Mouse (Mus musculus) CH12.LX (cell line): ENCODE measurements at regions not wholly inside any gene's neighbourhood (a gene's known extent, or its start where the extent isn't known, plus 50 kb on each side); places are given as distances from the start of the nearest gene placed in this dataset.

Source experiments
- DNase-seq: peaks from one replicate; pipeline ENCODE4 v3.0.0-alpha.2; 2013; ENCODE audit errors: extremely low read depth
- H3K27ac ChIP-seq: 2 replicates; pipeline ENCODE4 v1.5.1; 2012; ENCODE audit warnings: low read depth, mild to moderate bottlenecking, control low read depth, moderate library complexity; ENCODE audit not compliant: insufficient read depth
- H3K27me3 ChIP-seq: replicated peaks from 2 replicates; pipeline ENCODE3; 2012; ENCODE audit warnings: inconsistent platforms
- H3K36me3 ChIP-seq, 2 experiments: replicated peaks in 1 of 2; 2 replicates each; pipeline versions ENCODE3 to v1.6.1; 2012; ENCODE audit warnings: inconsistent platforms in 1 of 2, low read length in 1 of 2, mild to moderate bottlenecking in 1 of 2, mixed read lengths in 1 of 2, moderate library complexity in 1 of 2; ENCODE audit not compliant: control insufficient read depth in 1 of 2, insufficient read depth in 1 of 2
- H3K4me1 ChIP-seq, 2 experiments: 2 replicates each; pipeline ENCODE4 v1.6.1; 2012; ENCODE audit warnings: inconsistent platforms in 1 of 2, moderate library complexity in 1 of 2; ENCODE audit not compliant: insufficient read depth in 2 of 2, control insufficient read depth in 1 of 2
- H3K4me2 ChIP-seq: 2 replicates; pipeline ENCODE4 v1.6.1; 2012; ENCODE audit warnings: low read depth, mild to moderate bottlenecking, control low read depth; ENCODE audit not compliant: poor library complexity, insufficient read depth, severe bottlenecking
- H3K4me3 ChIP-seq, 3 experiments: fragments of 150-350 bp in 1 of 3; sonication (generic) in 1 of 3; replicated peaks in 1 of 3; 2 replicates each; pipeline versions ENCODE3 to v1.5.1; 2011 to 2012; ENCODE audit warnings: low read depth in 2 of 3, low read length in 2 of 3, mild to moderate bottlenecking in 2 of 3, moderate library complexity in 2 of 3, control low read depth in 1 of 3, improper control_type of control experiment in 1 of 3, inconsistent platforms in 1 of 3, mixed read lengths in 1 of 3; ENCODE audit not compliant: poor library complexity in 1 of 3
- H3K79me2 ChIP-seq: replicated peaks from 2 replicates; pipeline ENCODE4 v1.6.1; 2012; ENCODE audit warnings: mild to moderate bottlenecking, moderate library complexity; ENCODE audit not compliant: control insufficient read depth, poor library complexity, insufficient read depth, severe bottlenecking; ENCODE audit errors: extremely low read depth
- H3K9ac ChIP-seq: 2 replicates; pipeline ENCODE4 v1.6.1; 2012; ENCODE audit warnings: low read depth, mild to moderate bottlenecking, control low read depth, moderate library complexity; ENCODE audit not compliant: insufficient read depth
- H3K9me3 ChIP-seq: replicated peaks from 2 replicates; pipeline ENCODE3; 2012; ENCODE audit warnings: low read length, inconsistent platforms, mixed read lengths
- CTCF ChIP-seq, 2 experiments: IDR thresholded peaks in 1 of 2; conservative IDR thresholded peaks in 1 of 2; 2 replicates each; pipeline ENCODE4 v1.5.1; 2011 to 2012; ENCODE audit warnings: low read depth in 2 of 2, low read length in 2 of 2, improper control_type of control experiment in 1 of 2, inconsistent platforms in 1 of 2, mild to moderate bottlenecking in 1 of 2, moderate library complexity in 1 of 2
- EP300 ChIP-seq: IDR thresholded peaks from 2 replicates; pipeline ENCODE4 v1.6.1; 2011; ENCODE audit warnings: low read length, improper control_type of control experiment
- HCFC1 ChIP-seq: IDR thresholded peaks from 2 replicates; pipeline ENCODE4 v1.6.1; 2012; ENCODE audit warnings: low read depth, mild to moderate bottlenecking, inconsistent platforms, low read length, improper control_type of control experiment
- JUN ChIP-seq: IDR thresholded peaks from 2 replicates; pipeline ENCODE4 v1.6.1; 2011; ENCODE audit warnings: low read depth, mild to moderate bottlenecking, low read length, improper control_type of control experiment, moderate library complexity; ENCODE audit not compliant: insufficient read depth
- JUND ChIP-seq: conservative IDR thresholded peaks from 2 replicates; pipeline ENCODE4 v1.6.1; 2011; ENCODE audit warnings: low read depth, low read length, improper control_type of control experiment
- MAZ ChIP-seq: IDR thresholded peaks from 2 replicates; pipeline ENCODE4 v1.6.1; 2012; ENCODE audit warnings: low read depth, mild to moderate bottlenecking, inconsistent platforms, low read length, improper control_type of control experiment, moderate library complexity
- MXI1 ChIP-seq: IDR thresholded peaks from 2 replicates; pipeline ENCODE4 v1.6.1; 2011; ENCODE audit warnings: mild to moderate bottlenecking, low read depth, low read length, improper control_type of control experiment
- MYC ChIP-seq: IDR thresholded peaks from 2 replicates; pipeline ENCODE4 v1.6.1; 2011; ENCODE audit warnings: low read depth, mild to moderate bottlenecking, improper control_type of control experiment, low read length
- POLR2AphosphoS2 ChIP-seq: IDR thresholded peaks from 2 replicates; pipeline ENCODE4 v1.6.1; 2011; ENCODE audit warnings: low read depth, low read length, improper control_type of control experiment
- RCOR1 ChIP-seq: conservative IDR thresholded peaks from 2 replicates; pipeline ENCODE4 v1.6.1; 2012; ENCODE audit warnings: low read depth, mild to moderate bottlenecking, inconsistent platforms, low read length, improper control_type of control experiment
- SMC3 ChIP-seq: IDR thresholded peaks from 2 replicates; pipeline ENCODE4 v1.6.1; 2011; ENCODE audit warnings: low read depth, low read length, improper control_type of control experiment
- TBP ChIP-seq: conservative IDR thresholded peaks from 2 replicates; pipeline ENCODE4 v1.6.1; 2011; ENCODE audit warnings: low read depth, low read length, improper control_type of control experiment
- TCF12 ChIP-seq: IDR thresholded peaks from 2 replicates; pipeline ENCODE4 v1.6.1; 2014; ENCODE audit warnings: low read depth, mild to moderate bottlenecking, inconsistent platforms, low read length, improper control_type of control experiment
- UBTF ChIP-seq: IDR thresholded peaks from 2 replicates; pipeline ENCODE4 v1.6.1; 2012; ENCODE audit warnings: low read depth, mild to moderate bottlenecking, inconsistent platforms, low read length, improper control_type of control experiment, moderate library complexity
- USF1 ChIP-seq: IDR thresholded peaks from 2 replicates; pipeline ENCODE4 v1.6.1; 2014; ENCODE audit warnings: low read depth, mild to moderate bottlenecking, inconsistent platforms, low read length, improper control_type of control experiment
- ZC3H11A ChIP-seq: IDR thresholded peaks from 2 replicates; pipeline ENCODE4 v1.6.1; 2012; ENCODE audit warnings: low read depth, mild to moderate bottlenecking, inconsistent platforms, low read length, improper control_type of control experiment
- ZKSCAN1 ChIP-seq: IDR thresholded peaks from 2 replicates; pipeline ENCODE4 v1.6.1; 2012; ENCODE audit warnings: low read depth, inconsistent platforms, low read length, improper control_type of control experiment, borderline replicate concordance
- dilution Hi-C: fragments of 300-500 bp; cut with MboI; formaldehyde crosslinking; loops from 2 replicates; pipeline ENCODE4 v1.14.3; 2020; ENCODE audit warnings: low sequenced_read_pairs; ENCODE audit not compliant: extremely low pct_unique_long_range_greater_than_20kb, extremely low pct_ligation_motif_present
- in situ Hi-C: fragments of 300-500 bp; cut with MboI; formaldehyde crosslinking; loops from 3 replicates; pipeline ENCODE4 v1.14.3; 2019; ENCODE audit warnings: low sequenced_read_pairs, low pct_ligation_motif_present, low pct_unique_long_range_greater_than_20kb, mixed read lengths

DNA sequence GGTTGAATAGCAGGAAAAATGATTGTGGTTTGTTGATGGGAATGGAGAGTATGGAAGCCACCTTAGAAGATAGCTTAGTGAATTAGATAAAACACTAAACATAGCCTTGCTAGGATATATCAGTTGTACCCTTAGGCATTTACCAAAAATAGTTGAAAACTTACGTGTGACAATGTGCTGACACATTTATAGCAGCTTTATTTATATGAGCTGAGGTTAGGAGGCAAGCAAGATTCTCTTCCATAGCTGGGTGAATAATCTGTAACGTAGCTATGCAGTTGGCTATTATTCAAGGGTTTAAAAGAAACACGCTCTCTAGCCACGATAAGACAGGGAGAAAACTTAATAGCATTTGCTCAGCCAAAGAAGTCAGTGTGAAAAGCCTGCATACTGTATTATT is 685.4 kb downstream of the Hs3st4 start:
- H3K9me3 ChIP-seq, result peaks cover 19% of the 10 kb centered on the region
- no peaks in the 10 kb centered on the region for H3K4me1 ChIP-seq
- H3K27ac ChIP-seq, result no peak overlapping the region
- no peak overlapping the region for H3K9ac ChIP-seq
- TF ChIP-seq RCOR1, result no peak
- no peak for TF ChIP-seq USF1
- no peak for DNase-seq
- H3K36me3 ChIP-seq, result no peaks in the 10 kb centered on the region
- in situ Hi-C loops (no loop called here), dilution Hi-C loops (no loop called here)
- H3K4me3 ChIP-seq, result no peak overlapping the region
- peaks cover 19% of the 10 kb centered on the region for H3K27me3 ChIP-seq
- H3K79me2 ChIP-seq, result no peaks in the 10 kb centered on the region
- H3K4me2 ChIP-seq, result no peak overlapping the region

- H3K4me1 ChIP-seq, result no peaks in the 10 kb centered on the region
- in situ Hi-C loops, result no loop called here
- dilution Hi-C loops, result no loop called here
- no peak overlapping the region for H3K27ac ChIP-seq
- H3K27me3 ChIP-seq, result peaks cover 25% of the 10 kb centered on the region
- no peak for TF ChIP-seq POLR2AphosphoS2
- TF ChIP-seq MAZ, result no peak
- no peak for TF ChIP-seq ZC3H11A
- no peak for TF ChIP-seq EP300
- TF ChIP-seq MYC, result no peak
- TF ChIP-seq UBTF, result no peak
- no peak for TF ChIP-seq CTCF (conservative IDR thresholded peaks at IDR 0.05 in 1 of 2, IDR thresholded peaks at IDR 0.05 in 1 of 2; ENCODE audit: low read depth in 2 of 2, low read length in 2 of 2)
- TF ChIP-seq HCFC1, result no peak
- no peak for TF ChIP-seq TCF12
- TF ChIP-seq JUND, result no peak
- TF ChIP-seq MXI1, result no peak
- TF ChIP-seq SMC3, result no peak
- TF ChIP-seq JUN, result no peak
- TF ChIP-seq RCOR1, result no peak
- no peak for TF ChIP-seq TBP
- no peak for TF ChIP-seq ZKSCAN1
- no peak overlapping the region for H3K4me2 ChIP-seq
- no peak overlapping the region for H3K4me3 ChIP-seq
- no peak for DNase-seq
- no peaks in the 10 kb centered on the region for H3K79me2 ChIP-seq
- no peak overlapping the region for H3K9ac ChIP-seq
- peaks cover 23% of the 10 kb centered on the region for H3K9me3 ChIP-seq
- H3K36me3 ChIP-seq, result no peaks in the 10 kb centered on the region
Measured at GRCm38 (mm10) chr7:124670477-124670876, 687.8 kb downstream of the Hs3st4 start.
